Mouse (Mus musculus) ES-E14 (cell line): ENCODE results near the gene Tmem59.

Experiments
- CHD2 ChIP-seq: IDR thresholded peaks from 2 replicates; pipeline ENCODE4 v1.6.1; 2014; ENCODE audit warnings: mild to moderate bottlenecking, low read depth, low read length, inconsistent platforms
- HCFC1 ChIP-seq: IDR thresholded peaks from 2 replicates; pipeline ENCODE4 v1.6.1; 2012; ENCODE audit warnings: low read length, inconsistent platforms, borderline replicate concordance; ENCODE audit not compliant: insufficient read depth
- MAFK ChIP-seq: IDR thresholded peaks from 2 replicates; pipeline ENCODE4 v1.6.1; 2014; ENCODE audit warnings: mild to moderate bottlenecking, low read depth, low read length, inconsistent platforms; ENCODE audit not compliant: insufficient read depth
- ZC3H11A ChIP-seq: IDR thresholded peaks from 2 replicates; pipeline ENCODE4 v1.6.1; 2012; ENCODE audit warnings: low read depth, mild to moderate bottlenecking, inconsistent platforms, low read length, borderline replicate concordance

- no peak for TF ChIP-seq HCFC1
- no peak for TF ChIP-seq MAFK
- TF ChIP-seq ZC3H11A: no peak
- TF ChIP-seq CHD2: no peak
Measured at GRCm38 (mm10) chr4:107167798-107168197, 10.4 kb upstream of the Tmem59 start.
